ENCODE assay signal across 9 mouse cellular contexts in the genomic region with DNA sequence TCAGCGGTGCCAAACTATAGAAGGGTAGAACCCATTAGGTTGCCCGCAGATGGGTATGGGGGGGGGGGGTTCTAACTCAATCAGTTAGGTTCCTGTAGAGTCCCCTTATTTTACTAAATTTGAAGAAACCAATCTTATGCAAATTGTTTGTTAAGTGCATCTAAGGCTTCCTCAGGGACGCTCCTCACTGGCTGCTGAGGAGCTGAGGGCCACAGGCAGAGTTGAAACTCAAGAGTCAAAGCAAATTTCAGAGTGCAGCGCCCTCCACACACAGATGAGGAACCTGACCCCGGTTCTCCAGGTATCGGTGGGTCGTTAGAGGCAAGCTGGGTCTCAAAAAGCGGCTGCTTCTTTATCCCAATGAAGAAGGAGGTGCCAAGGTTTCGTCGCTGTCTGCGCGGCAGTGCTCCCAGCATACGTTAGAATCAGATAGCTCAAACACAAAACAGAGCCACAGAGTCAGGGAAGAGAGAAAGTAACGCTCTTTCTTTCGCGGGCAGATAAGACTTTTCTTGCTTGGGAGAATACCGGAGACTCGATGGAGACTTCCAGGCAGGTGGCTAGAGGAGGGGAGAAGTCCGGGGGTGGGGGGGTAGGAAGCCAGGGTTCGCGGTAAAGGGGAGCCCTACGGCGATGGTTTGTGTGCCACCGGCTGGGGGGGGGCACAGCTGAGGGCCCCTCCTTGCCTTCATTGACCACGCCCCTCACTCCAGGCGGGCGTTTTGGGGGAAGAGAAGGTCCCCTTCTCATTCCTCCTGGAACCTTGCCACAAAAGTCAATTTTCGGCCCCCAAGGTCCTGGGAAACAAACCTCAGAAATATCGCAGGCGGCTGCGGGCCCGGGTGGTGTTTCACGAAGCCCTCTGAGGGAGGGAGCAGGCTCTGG. TPM values are rescaled to one million over a fixed set of nuclear protein-coding genes. Genes with fewer than 3 reads are reported as not detected.
DNase-seq lines count a peak whose midpoint lies in the region; ATAC-seq lines count a peak whose summit lies in the region.
"Had no signal": no experiment of that assay in that cellular context is flagged by ENCODE, and none has a peak within 500 bp of the region (broad histone marks: within the 10 kb centered on the region; RNA-seq: fewer than 3 reads in every experiment).

No protein-coding gene starts in this region.

- no peak for ATAC-seq in liver, embryonic 11.5 days (replicated peaks; ENCODE audit: low FRiP score)
- ATAC-seq in embryonic facial prominence, embryonic 15.5 days (ENCODE audit: insufficient number of reproducible peaks, low FRiP score, low TSS enrichment, low read depth), result no peak
- no peak for ATAC-seq in limb, embryonic 12.5 days (ENCODE audit: insufficient number of reproducible peaks, insufficient read depth, low FRiP score, low TSS enrichment, low read depth)
- ATAC-seq in neural tube, embryonic 15.5 days (ENCODE audit: low FRiP score), result no peak
- ATAC-seq in activated CD4-positive, CD25-positive, alpha-beta regulatory T cell, adult 4 months, result no peak

- peak overlapping the region; percentile 33 for H3K4me3 ChIP-seq in liver, embryonic 11.5 days (ENCODE audit: low read depth, low read length)
- H3K4me3 ChIP-seq in embryonic facial prominence, embryonic 15.5 days (replicated peaks), result peak overlapping the region; percentile 29
- peak overlapping the region; percentile 26 for H3K4me3 ChIP-seq in limb, embryonic 12.5 days (replicated peaks)
- no peak overlapping the region for H3K4me3 ChIP-seq in neural tube, embryonic 15.5 days (replicated peaks)

- H3K4me2 ChIP-seq in liver, embryonic 11.5 days, result peak overlapping the region; percentile 50
- peak overlapping the region; percentile 44 for H3K4me2 ChIP-seq in embryonic facial prominence, embryonic 15.5 days (replicated peaks)
- H3K4me2 ChIP-seq in limb, embryonic 12.5 days, result peak overlapping the region; percentile 53
- peak overlapping the region; percentile 40 for H3K4me2 ChIP-seq in neural tube, embryonic 15.5 days

- no peak overlapping the region for H3K9ac ChIP-seq in liver, embryonic 11.5 days (ENCODE audit: low read depth, low read length)
- no peak overlapping the region for H3K9ac ChIP-seq in embryonic facial prominence, embryonic 15.5 days
- H3K9ac ChIP-seq in limb, embryonic 12.5 days (replicated peaks), result peak overlapping the region; percentile 31; the same call in 1 of the 2 replicates
- no peak overlapping the region for H3K9ac ChIP-seq in neural tube, embryonic 15.5 days (replicated peaks)

- no peaks in the 10 kb centered on the region for H3K36me3 ChIP-seq in liver, embryonic 11.5 days (ENCODE audit: control insufficient read depth, insufficient read depth, low read length)
- H3K36me3 ChIP-seq in embryonic facial prominence, embryonic 15.5 days, result no peaks in the 10 kb centered on the region
- no peaks in the 10 kb centered on the region for H3K36me3 ChIP-seq in limb, embryonic 12.5 days
- no peaks in the 10 kb centered on the region for H3K36me3 ChIP-seq in neural tube, embryonic 15.5 days

- no peaks in the 10 kb centered on the region for H3K9me3 ChIP-seq in liver, embryonic 11.5 days (ENCODE audit: control insufficient read depth, low read length)
- no peaks in the 10 kb centered on the region for H3K9me3 ChIP-seq in embryonic facial prominence, embryonic 15.5 days (replicated peaks)
- no peaks in the 10 kb centered on the region for H3K9me3 ChIP-seq in limb, embryonic 12.5 days
- no peaks in the 10 kb centered on the region for H3K9me3 ChIP-seq in neural tube, embryonic 15.5 days (replicated peaks)

- no peak for DNase-seq in liver, embryonic 11.5 days (ENCODE audit: low spot score)
- DNase-seq in liver, result no peak
- no peak for DNase-seq in frontal cortex, postnatal 36 days (ENCODE audit: low spot score in 2 of 2)
- DNase-seq in right cerebral cortex, adult 2 months (ENCODE audit: low spot score in 2 of 2), result no peak

- peaks cover 5% of the 10 kb centered on the region for H3K4me1 ChIP-seq in liver, embryonic 11.5 days (replicated peaks; ENCODE audit: control insufficient read depth, insufficient read depth, low read length)
- peaks cover 48% of the 10 kb centered on the region for H3K4me1 ChIP-seq in embryonic facial prominence, embryonic 15.5 days
- H3K4me1 ChIP-seq in limb, embryonic 12.5 days (replicated peaks), result peaks cover 36% of the 10 kb centered on the region
- peaks cover 29% of the 10 kb centered on the region for H3K4me1 ChIP-seq in neural tube, embryonic 15.5 days

- WGBS in liver, embryonic 11.5 days, result 2% methylated on average over 33 of the region's 33 CpGs
- 4% methylated on average over 33 of the region's 33 CpGs for WGBS in embryonic facial prominence, embryonic 15.5 days
- WGBS in limb, embryonic 12.5 days, result 1% methylated on average over 33 of the region's 33 CpGs
- WGBS in neural tube, embryonic 15.5 days, result under 1% methylated on average over 33 of the region's 33 CpGs

- no peak overlapping the region for H3K27ac ChIP-seq in liver, embryonic 11.5 days (ENCODE audit: low read depth, low read length)
- H3K27ac ChIP-seq in embryonic facial prominence, embryonic 15.5 days (replicated peaks), result no peak overlapping the region
- H3K27ac ChIP-seq in limb, embryonic 12.5 days, result no peak overlapping the region
- H3K27ac ChIP-seq in neural tube, embryonic 15.5 days (replicated peaks), result no peak overlapping the region

- peaks cover 97% of the 10 kb centered on the region for H3K27me3 ChIP-seq in liver, embryonic 11.5 days (replicated peaks; ENCODE audit: control insufficient read depth, insufficient read depth, low read length)
- peaks cover 95% of the 10 kb centered on the region for H3K27me3 ChIP-seq in embryonic facial prominence, embryonic 15.5 days
- H3K27me3 ChIP-seq in limb, embryonic 12.5 days, result peaks cover 99% of the 10 kb centered on the region
- peaks cover 90% of the 10 kb centered on the region for H3K27me3 ChIP-seq in neural tube, embryonic 15.5 days (replicated peaks)

RNA-seq across cellular contexts. Expression of gene Barx1, which starts 5.5 kb away (rescaled TPM):
- polyA plus RNA-seq in liver, embryonic 11.5 days (2014; fragmentation: Nextera tagmentation; extraction: Ambion mirVana), result 21.2 and 22.3 TPM in 2 replicates
- 17.7 and 18.8 TPM in 2 replicates for polyA plus RNA-seq in embryonic facial prominence, embryonic 15.5 days (2015; fragmentation: Nextera tagmentation; extraction: Ambion mirVana)
- polyA plus RNA-seq in limb, embryonic 12.5 days (2016; fragmentation: Nextera tagmentation; extraction: Ambion mirVana), result 2.7 and 4.8 TPM in 2 replicates
- polyA plus RNA-seq in neural tube, embryonic 15.5 days (2015; fragmentation: Nextera tagmentation; extraction: Ambion mirVana), result 0.14 and 0.80 TPM in 2 replicates
- polyA plus RNA-seq in activated CD4-positive, CD25-positive, alpha-beta regulatory T cell, adult 4 months (2017; shearing (Covaris generic)), result not detected
- polyA plus RNA-seq: large intestine, adult 2 months had no signal

RNA-seq across cellular contexts. Expression of gene Ptpdc1, which starts 42.9 kb away (rescaled TPM):
- polyA plus RNA-seq in liver, embryonic 11.5 days (2014; fragmentation: Nextera tagmentation; extraction: Ambion mirVana), result 3.4 and 3.8 TPM in 2 replicates
- 16.4 and 18.2 TPM in 2 replicates for polyA plus RNA-seq in embryonic facial prominence, embryonic 15.5 days (2015; fragmentation: Nextera tagmentation; extraction: Ambion mirVana)
- polyA plus RNA-seq in limb, embryonic 12.5 days (2016; fragmentation: Nextera tagmentation; extraction: Ambion mirVana), result 20.1 and 21.1 TPM in 2 replicates
- 15.2 and 17.5 TPM in 2 replicates for polyA plus RNA-seq in neural tube, embryonic 15.5 days (2015; fragmentation: Nextera tagmentation; extraction: Ambion mirVana)
- polyA plus RNA-seq in activated CD4-positive, CD25-positive, alpha-beta regulatory T cell, adult 4 months (2017; shearing (Covaris generic)), result under 1 TPM; 0.22 to 0.50 TPM
